Mouse (Mus musculus): Measurements from ENCODE around the gene Sp4.

The Sp4 gene

GRCm38 (mm10) chr12:118301072-118301865 is at the start of gene Sp4:
Gene Sp4 (minus strand): TSS chr12:118301440.
- in situ Hi-C loops (cut with MboI; ENCODE audit: unreplicated experiment in 2 of 2), result loop anchor here (5.0 to 10.0 kb wide), 3 partner anchors 76 to 476 kb away; no protein-coding TSS in a partner anchor

- in situ Hi-C loops (cut with MboI; ENCODE audit: unreplicated experiment in 2 of 2), result no loop called here
These were observed 37.9 kb upstream of the Sp4 start for GRCm38 (mm10) chr12:118339107-118339506.

GRCm38 (mm10) chr12:118338243-118338642 is 37.0 kb upstream of the Sp4 start:
- in situ Hi-C loops (cut with MboI; ENCODE audit: unreplicated experiment in 2 of 2), result no loop called here

GRCm38 (mm10) chr12:118337291-118337690 is 36.1 kb upstream of the Sp4 start:
- in situ Hi-C loops (cut with MboI; ENCODE audit: unreplicated experiment in 2 of 2), result no loop called here

GRCm38 (mm10) chr12:118328739-118329249 is 27.6 kb upstream of the Sp4 start:
- in situ Hi-C loops (cut with MboI; ENCODE audit: unreplicated experiment in 2 of 2), result no loop called here

GRCm38 (mm10) chr12:118327566-118327965 is 26.3 kb upstream of the Sp4 start:
- in situ Hi-C loops (cut with MboI; ENCODE audit: unreplicated experiment in 2 of 2), result no loop called here

GRCm38 (mm10) chr12:118326161-118326560 is 24.9 kb upstream of the Sp4 start:
- in situ Hi-C loops (cut with MboI; ENCODE audit: unreplicated experiment in 2 of 2), result no loop called here

- in situ Hi-C loops (cut with MboI; ENCODE audit: unreplicated experiment in 2 of 2), result no loop called here
These were observed 18.8 kb upstream of the Sp4 start for GRCm38 (mm10) chr12:118320076-118320475.

GRCm38 (mm10) chr12:118314477-118314845 is 13.2 kb upstream of the Sp4 start:
- in situ Hi-C loops (cut with MboI; ENCODE audit: unreplicated experiment in 2 of 2), result loop anchor here (10.0 kb wide), 2 partner anchors 140 to 320 kb away; no protein-coding TSS in a partner anchor

- in situ Hi-C loops (cut with MboI; ENCODE audit: unreplicated experiment in 2 of 2), result loop anchor here (10.0 kb wide), 2 partner anchors 141 to 319 kb away; no protein-coding TSS in a partner anchor
These were observed 12.7 kb upstream of the Sp4 start for GRCm38 (mm10) chr12:118313805-118314476.

- in situ Hi-C loops (cut with MboI; ENCODE audit: unreplicated experiment in 2 of 2), result loop anchor here (5.0 to 10.0 kb wide), 3 partner anchors 74 to 479 kb away; no protein-coding TSS in a partner anchor
These were observed 2.3 kb upstream of the Sp4 start for GRCm38 (mm10) chr12:118303586-118303985.

- in situ Hi-C loops (cut with MboI; ENCODE audit: unreplicated experiment in 2 of 2), result loop anchor here (5.0 to 10.0 kb wide), 3 partner anchors 74 to 478 kb away; no protein-coding TSS in a partner anchor
These were observed 1.8 kb upstream of the Sp4 start for GRCm38 (mm10) chr12:118303066-118303465.

GRCm38 (mm10) chr12:118301866-118302835 is 911 bp upstream of the Sp4 start:
- in situ Hi-C loops (cut with MboI; ENCODE audit: unreplicated experiment in 2 of 2), result loop anchor here (5.0 to 10.0 kb wide), 3 partner anchors 75 to 477 kb away; no protein-coding TSS in a partner anchor

GRCm38 (mm10) chr12:118300754-118301071 is 527 bp downstream of the Sp4 start:
- in situ Hi-C loops (cut with MboI; ENCODE audit: unreplicated experiment in 2 of 2), result loop anchor here (5.0 to 10.0 kb wide), 3 partner anchors 77 to 476 kb away; no protein-coding TSS in a partner anchor

GRCm38 (mm10) chr12:118299956-118300355 is 1.3 kb downstream of the Sp4 start:
- in situ Hi-C loops (cut with MboI; ENCODE audit: unreplicated experiment in 2 of 2), result loop anchor here (5.0 to 10.0 kb wide), 3 partner anchors 77 to 475 kb away; no protein-coding TSS in a partner anchor

GRCm38 (mm10) chr12:118299172-118299571 is 2.1 kb downstream of the Sp4 start:
- in situ Hi-C loops (cut with MboI; ENCODE audit: unreplicated experiment in 2 of 2), result no loop called here

- in situ Hi-C loops (cut with MboI; ENCODE audit: unreplicated experiment in 2 of 2), result no loop called here
These were observed 2.7 kb downstream of the Sp4 start for GRCm38 (mm10) chr12:118298516-118298915.

GRCm38 (mm10) chr12:118296236-118296635 is 5.0 kb downstream of the Sp4 start:
- in situ Hi-C loops (cut with MboI; ENCODE audit: unreplicated experiment in 2 of 2), result no loop called here

- in situ Hi-C loops (cut with MboI; ENCODE audit: unreplicated experiment in 2 of 2), result no loop called here
These were observed 5.4 kb downstream of the Sp4 start for GRCm38 (mm10) chr12:118295793-118296192.

GRCm38 (mm10) chr12:118288947-118289346 is 12.3 kb downstream of the Sp4 start:
- in situ Hi-C loops (cut with MboI; ENCODE audit: unreplicated experiment in 2 of 2), result no loop called here
